Mouse (Mus musculus) cerebellum, adult 11 months (tissue): Measurements from ENCODE around the gene Zfp111.
A peak's percentile ranks its signal among the peaks of the same experiment; 100 is the strongest.

Source experiments
- DNase-seq: peaks from one replicate; pipeline ENCODE4 v3.0.0; 2022

Zfp111 gene

GRCm38 (mm10) chr7:24211343-24211742 lies at the start of gene Zfp111:
Gene Zfp111, minus strand, starts transcription at chr7:24211443.
- DNase-seq, result no peak

GRCm38 (mm10) chr7:24260000-24260312 lies 48.7 kb upstream of the Zfp111 start:
- no peak for DNase-seq

GRCm38 (mm10) chr7:24259306-24259999 lies 48.2 kb upstream of the Zfp111 start:
- DNase-seq, result no peak

GRCm38 (mm10) chr7:24254633-24255474 lies 43.6 kb upstream of the Zfp111 start, which contains the start of gene Zfp108:
Gene Zfp108, plus strand, starts transcription at chr7:24254794.
- peak; percentile 78 for DNase-seq

GRCm38 (mm10) chr7:24253779-24254615 lies 42.8 kb upstream of the Zfp111 start:
- no peak for DNase-seq

- DNase-seq, result peak; percentile 53
Observed at GRCm38 (mm10) chr7:24237040-24237791, 26.0 kb upstream of the Zfp111 start, which contains the start of gene Zfp109. Gene Zfp109, minus strand, starts transcription at chr7:24237560.

GRCm38 (mm10) chr7:24210296-24210695 lies 947 bp downstream of the Zfp111 start:
- no peak for DNase-seq

- no peak for DNase-seq
Observed at GRCm38 (mm10) chr7:24208282-24208886, 2.9 kb downstream of the Zfp111 start.

GRCm38 (mm10) chr7:24207488-24208261 lies 3.6 kb downstream of the Zfp111 start:
- peak; percentile 53 for DNase-seq

- no peak for DNase-seq
Observed at GRCm38 (mm10) chr7:24196961-24197360, 14.3 kb downstream of the Zfp111 start.

GRCm38 (mm10) chr7:24193157-24193556 lies 18.1 kb downstream of the Zfp111 start:
- no peak for DNase-seq

- no peak for DNase-seq
Observed at GRCm38 (mm10) chr7:24191361-24191760, 19.9 kb downstream of the Zfp111 start.

GRCm38 (mm10) chr7:24189571-24189944 lies 21.7 kb downstream of the Zfp111 start:
- DNase-seq, result no peak

GRCm38 (mm10) chr7:24188901-24189570 lies 22.2 kb downstream of the Zfp111 start:
- no peak for DNase-seq

GRCm38 (mm10) chr7:24187611-24188010 lies 23.6 kb downstream of the Zfp111 start:
- DNase-seq, result no peak

GRCm38 (mm10) chr7:24175337-24175711 lies 35.9 kb downstream of the Zfp111 start:
- no peak for DNase-seq

- DNase-seq, result peak; percentile 71
Observed at GRCm38 (mm10) chr7:24174618-24175336, 36.5 kb downstream of the Zfp111 start, which contains the start of gene Zfp114. Gene Zfp114, plus strand, starts transcription at chr7:24175060.

- DNase-seq, result no peak
Observed at GRCm38 (mm10) chr7:24172191-24172590, 39.1 kb downstream of the Zfp111 start.

- no peak for DNase-seq
Observed at GRCm38 (mm10) chr7:24153272-24153671, 58.0 kb downstream of the Zfp111 start.
